In the genomic region with DNA sequence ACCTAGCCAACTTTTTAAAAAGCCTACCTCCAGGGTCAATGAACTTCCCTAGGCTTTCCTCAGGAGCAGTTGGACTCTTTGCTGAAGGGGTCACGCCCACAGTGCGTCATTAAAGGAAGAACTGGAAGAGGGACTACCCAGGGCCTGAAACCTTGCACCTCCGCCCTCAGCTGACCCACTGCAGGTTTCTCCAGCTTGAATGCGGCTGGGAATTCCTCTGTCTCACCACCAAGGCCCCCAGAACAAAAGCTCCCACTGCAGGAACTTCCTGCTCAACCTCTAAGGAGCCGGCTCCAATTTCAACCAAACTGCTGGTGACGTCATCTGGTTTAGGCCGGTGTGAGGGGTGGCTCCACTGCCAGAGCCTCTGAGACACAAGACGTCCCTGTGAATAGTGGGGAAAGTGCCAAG, we compare ENCODE assay signal across 8 mouse cellular contexts. TPM values are rescaled to one million over a fixed set of nuclear protein-coding genes. Genes with fewer than 3 reads are reported as not detected.
DNase-seq lines count a peak whose midpoint lies in the region; ATAC-seq and TF ChIP-seq lines count a peak whose summit lies in the region.

No protein-coding gene starts in this region.

- no peak for DNase-seq in lung, postnatal 14 days
- peak; percentile 88 for DNase-seq in kidney, postnatal 0 days (ENCODE audit: low spot score)
- no peak for DNase-seq in frontal cortex, postnatal 14 days (ENCODE audit: low spot score in 2 of 2)
- DNase-seq in spleen, adult 12 weeks (ENCODE audit: low spot score) = no peak
- DNase-seq in right cerebral cortex, postnatal 36 days (ENCODE audit: low spot score in 2 of 2) = no peak

- H3K9me3 ChIP-seq in lung, embryonic 15.5 days = no peaks in the 10 kb centered on the region
- H3K9me3 ChIP-seq in embryonic facial prominence, embryonic 13.5 days = no peaks in the 10 kb centered on the region
- no peaks in the 10 kb centered on the region for H3K9me3 ChIP-seq in kidney, postnatal 0 days (replicated peaks; ENCODE audit: low read length)
- no peaks in the 10 kb centered on the region for H3K9me3 ChIP-seq in stomach, embryonic 15.5 days

- H3K4me1 ChIP-seq in lung, embryonic 15.5 days = peaks cover 21% of the 10 kb centered on the region
- H3K4me1 ChIP-seq in embryonic facial prominence, embryonic 13.5 days = peaks cover 25% of the 10 kb centered on the region
- peaks cover 10% of the 10 kb centered on the region for H3K4me1 ChIP-seq in kidney, postnatal 0 days (replicated peaks; ENCODE audit: insufficient read depth, low read length)
- H3K4me1 ChIP-seq in stomach, embryonic 15.5 days = peaks cover 7% of the 10 kb centered on the region

- H3K27me3 ChIP-seq in lung, embryonic 15.5 days = no peaks in the 10 kb centered on the region
- no peaks in the 10 kb centered on the region for H3K27me3 ChIP-seq in embryonic facial prominence, embryonic 13.5 days
- H3K27me3 ChIP-seq in kidney, postnatal 0 days (ENCODE audit: insufficient read depth, low read length) = no peaks in the 10 kb centered on the region
- H3K27me3 ChIP-seq in stomach, embryonic 15.5 days (replicated peaks) = no peaks in the 10 kb centered on the region

- WGBS in lung, embryonic 15.5 days = 3% methylated on average over 8 of the region's 8 CpGs
- 2% methylated on average over 8 of the region's 8 CpGs for WGBS in embryonic facial prominence, embryonic 13.5 days
- WGBS in kidney, postnatal 0 days = 4% methylated on average over 8 of the region's 8 CpGs
- 11% methylated on average over 8 of the region's 8 CpGs for WGBS in stomach, embryonic 15.5 days

- H3K36me3 ChIP-seq in lung, embryonic 15.5 days = no peaks in the 10 kb centered on the region
- no peaks in the 10 kb centered on the region for H3K36me3 ChIP-seq in embryonic facial prominence, embryonic 13.5 days
- no peaks in the 10 kb centered on the region for H3K36me3 ChIP-seq in kidney, postnatal 0 days (ENCODE audit: insufficient read depth, low read length)
- H3K36me3 ChIP-seq in stomach, embryonic 15.5 days = no peaks in the 10 kb centered on the region

- peak overlapping the region; percentile 62 for H3K27ac ChIP-seq in lung, embryonic 15.5 days
- H3K27ac ChIP-seq in embryonic facial prominence, embryonic 13.5 days = peak overlapping the region; percentile 45
- H3K27ac ChIP-seq in kidney, postnatal 0 days = 0 out of 2 replicates have a peak overlapping the region, but pooled peaks have one; percentile 19
- H3K27ac ChIP-seq in stomach, embryonic 15.5 days = peak overlapping the region; percentile 65

- H3K4me3 ChIP-seq in lung, embryonic 15.5 days = no peak overlapping the region
- no peak overlapping the region for H3K4me3 ChIP-seq in embryonic facial prominence, embryonic 13.5 days
- H3K4me3 ChIP-seq in kidney, postnatal 0 days (replicated peaks; ENCODE audit: low read depth, low read length) = no peak overlapping the region
- no peak overlapping the region for H3K4me3 ChIP-seq in stomach, embryonic 15.5 days (replicated peaks)

- no peak overlapping the region for H3K9ac ChIP-seq in lung, embryonic 15.5 days
- H3K9ac ChIP-seq in embryonic facial prominence, embryonic 13.5 days = no peak overlapping the region
- no peak overlapping the region for H3K9ac ChIP-seq in kidney, postnatal 0 days (ENCODE audit: low read depth, low read length)
- H3K9ac ChIP-seq in stomach, embryonic 15.5 days = no peak overlapping the region

- peak; percentile 61; the same call in 1 of the 2 replicates for ATAC-seq in lung, embryonic 15.5 days (ENCODE audit: borderline replicate concordance, extremely low read depth, low FRiP score, low TSS enrichment)
- peak; percentile 76; the same call in 1 of the 2 replicates for ATAC-seq in embryonic facial prominence, embryonic 13.5 days (ENCODE audit: insufficient number of reproducible peaks, insufficient read depth, low FRiP score, low TSS enrichment, low read depth)
- ATAC-seq in kidney, postnatal 0 days (replicated peaks; ENCODE audit: low FRiP score, low read depth) = peak; percentile 86
- ATAC-seq in stomach, embryonic 15.5 days (ENCODE audit: insufficient read depth, low FRiP score, low read depth) = peak; percentile 71

- no peak for TF ChIP-seq CTCF in kidney, postnatal 0 days (IDR thresholded peaks at IDR 0.05; ENCODE audit: low read depth)

- 0 out of 2 replicates have a peak overlapping the region, but pooled peaks have one; percentile 17 for H3K4me2 ChIP-seq in lung, embryonic 15.5 days
- peak overlapping the region; percentile 44 for H3K4me2 ChIP-seq in embryonic facial prominence, embryonic 13.5 days
- 0 out of 2 replicates have a peak overlapping the region, but pooled peaks have one; percentile 13 for H3K4me2 ChIP-seq in kidney, postnatal 0 days (ENCODE audit: low read length)
- H3K4me2 ChIP-seq in stomach, embryonic 15.5 days = peak overlapping the region; percentile 24

RNA-seq across cellular contexts. Expression of a gene that starts 45.4 kb away (rescaled TPM):
- 20.2 and 20.7 TPM in 2 replicates for polyA plus RNA-seq in lung, embryonic 15.5 days (2015; fragmentation: Nextera tagmentation; extraction: Ambion mirVana)
- polyA plus RNA-seq in embryonic facial prominence, embryonic 13.5 days (2015; fragmentation: Nextera tagmentation; extraction: Ambion mirVana) = 29.8 and 30.9 TPM in 2 replicates
- 19.2 and 20.0 TPM in 2 replicates for polyA plus RNA-seq in kidney, postnatal 0 days (2015; fragmentation: Nextera tagmentation; extraction: Ambion mirVana)
- 17.5 and 19.6 TPM in 2 replicates for polyA plus RNA-seq in stomach, embryonic 15.5 days (2015; fragmentation: Nextera tagmentation; extraction: Ambion mirVana)
